Mouse (Mus musculus) c-Kit-positive CD71-positive TER-119-positive erythroid progenitor cells, embryonic 14.5 days (primary cell): ENCODE data around the gene Kank3.
"Not testable (repeated sequence)": the region's sequence is repeated elsewhere in the genome, so short reads cannot be mapped to it uniquely, and the experiment has no call there.

Experiments used
- DNase-seq: peaks from one replicate; pipeline ENCODE4 v3.0.0-alpha.2; 2013; ENCODE audit warnings: low spot score

Kank3 gene

DNA sequence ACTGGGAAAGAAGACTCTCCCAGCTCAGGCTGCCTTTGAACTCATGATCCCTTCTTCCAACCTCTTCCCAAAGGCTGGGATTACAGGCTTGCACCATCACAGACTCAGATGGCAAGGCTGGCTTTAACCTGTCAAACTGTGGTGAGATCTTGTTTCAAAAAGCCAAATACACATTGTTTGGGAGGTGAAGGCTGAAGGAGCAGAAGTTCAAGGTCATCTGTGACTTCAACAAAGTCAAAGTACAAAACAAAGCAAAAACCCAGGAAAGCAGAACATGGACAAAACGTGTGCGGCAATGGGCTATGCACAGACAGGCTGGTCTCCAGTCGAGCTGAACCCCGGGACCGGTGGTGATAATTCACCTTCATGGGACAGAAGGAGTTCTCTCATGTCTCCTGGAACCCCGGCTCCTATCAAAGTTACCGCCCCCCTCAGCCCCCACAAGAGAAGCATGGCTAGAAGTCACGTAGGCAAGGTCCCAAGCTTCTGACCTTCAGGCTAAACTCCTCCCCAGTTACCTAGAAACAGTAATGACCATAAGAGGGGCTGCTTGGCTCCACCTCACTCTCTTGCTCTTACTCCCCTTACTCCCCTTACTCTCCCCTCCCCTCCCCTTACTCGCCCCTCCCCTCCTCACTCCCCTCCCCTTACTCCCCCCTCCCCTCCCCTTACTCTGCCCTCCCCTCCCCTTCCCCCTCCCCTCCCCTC lies 3.0 kb upstream of the Kank3 start:
- DNase-seq: no peak

- no peak for DNase-seq
Measured at GRCm38 (mm10) chr17:33808192-33808591, 2.1 kb upstream of the Kank3 start.

GRCm38 (mm10) chr17:33811142-33811516 lies 810 bp downstream of the Kank3 start:
- DNase-seq: no peak

GRCm38 (mm10) chr17:33812475-33812874 lies 2.2 kb downstream of the Kank3 start:
- DNase-seq: no peak

DNA sequence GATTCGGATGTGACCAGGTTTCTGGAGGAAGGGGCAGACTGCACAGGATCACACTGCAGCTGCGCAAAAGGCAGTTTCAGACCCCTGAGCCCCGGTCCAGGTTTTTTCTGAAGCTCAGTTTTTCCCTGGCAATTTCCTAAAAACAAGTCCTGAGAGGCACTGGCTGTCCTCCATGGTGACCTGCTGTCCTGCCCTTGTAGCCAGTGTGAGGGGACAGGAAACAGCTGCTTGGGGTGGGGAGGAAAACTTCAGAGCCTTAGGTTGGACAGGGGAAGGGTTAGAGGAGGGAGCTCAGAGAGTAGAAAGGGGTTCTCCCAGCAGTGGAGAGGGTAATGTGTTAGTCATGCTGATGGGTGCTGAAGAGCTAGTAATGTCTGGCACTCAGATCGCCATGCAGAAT lies 2.7 kb downstream of the Kank3 start:
- no peak for DNase-seq

- DNase-seq: no peak
Measured at GRCm38 (mm10) chr17:33815399-33815798, 5.1 kb downstream of the Kank3 start.

DNA sequence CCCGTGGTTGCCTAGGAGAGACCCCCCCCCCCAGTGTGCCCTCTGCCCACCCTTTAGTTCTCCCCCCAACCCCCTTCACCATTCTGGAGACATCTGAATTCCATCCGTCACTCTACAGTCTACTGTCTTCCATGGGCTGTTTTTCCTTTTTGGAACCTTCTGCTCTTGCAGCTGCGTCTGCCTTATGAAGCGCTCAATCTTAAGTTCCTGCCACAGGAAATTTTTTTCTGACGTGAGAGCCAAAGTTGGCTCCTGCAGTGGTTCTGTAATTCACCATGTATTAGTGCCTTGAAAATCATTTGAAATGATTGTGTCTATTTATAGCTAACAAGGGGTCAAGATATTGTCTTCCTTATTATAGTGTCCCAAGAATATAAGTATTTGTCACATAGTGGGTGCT lies 6.3 kb downstream of the Kank3 start:
- no peak for DNase-seq

GRCm38 (mm10) chr17:33817184-33817968 lies 7.1 kb downstream of the Kank3 start:
- DNase-seq: peak; percentile 92

DNA sequence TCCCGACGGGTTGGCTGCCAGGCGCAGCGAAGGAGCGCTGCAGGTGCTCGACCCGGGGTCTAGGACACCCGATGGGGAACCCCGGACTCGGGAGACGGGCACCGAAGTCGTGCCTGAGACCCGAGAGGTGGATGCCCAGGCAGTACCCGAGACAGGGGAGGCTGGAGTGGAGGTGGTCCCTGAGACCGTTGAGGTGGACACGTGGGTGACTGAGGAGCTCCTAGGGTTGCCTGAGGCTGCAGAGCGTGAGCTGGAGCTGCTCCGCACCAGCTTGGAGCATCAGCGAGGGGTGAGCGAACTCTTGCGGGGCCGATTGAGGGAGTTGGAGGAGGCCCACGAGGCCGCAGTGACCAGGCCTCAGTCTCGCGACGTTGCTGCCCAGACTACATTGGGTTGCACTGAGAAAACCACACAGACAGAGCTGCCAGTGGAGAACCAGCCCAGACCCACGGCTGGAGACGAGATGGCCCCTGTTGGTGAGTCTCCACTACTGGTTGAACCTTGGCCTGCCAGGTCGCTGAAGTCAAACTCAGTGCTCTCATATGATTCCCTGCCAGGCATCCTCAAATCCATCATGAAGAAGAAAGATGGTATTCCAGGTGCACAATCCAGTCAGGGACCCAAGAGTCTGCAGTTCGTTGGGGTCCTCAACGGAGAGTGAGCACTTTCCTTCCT lies 7.8 kb downstream of the Kank3 start:
- DNase-seq: no peak

GRCm38 (mm10) chr17:33822436-33822959 lies 12.2 kb downstream of the Kank3 start:
- DNase-seq: no peak

DNA sequence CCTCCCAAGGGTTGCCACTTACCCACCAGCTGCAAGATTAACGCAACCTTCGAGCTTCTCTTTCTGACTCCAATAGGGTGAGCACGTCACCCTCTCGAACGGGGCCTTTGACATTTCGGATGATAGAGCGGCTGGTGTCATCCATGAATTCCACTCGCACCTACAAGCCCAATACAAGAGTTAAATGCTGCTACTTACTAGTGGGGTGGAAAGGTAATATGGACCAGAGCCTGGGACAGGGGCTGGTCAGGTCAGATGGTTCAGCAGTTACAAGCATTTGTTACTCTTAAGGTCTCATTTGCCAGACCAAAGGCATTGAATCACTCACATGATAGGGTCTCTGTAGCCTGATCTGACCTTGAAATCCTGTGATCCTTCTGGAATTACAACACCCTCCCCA lies 12.9 kb downstream of the Kank3 start:
- DNase-seq: not testable (repeated sequence)

- DNase-seq: peak; percentile 96
Measured at GRCm38 (mm10) chr17:33824084-33824996, 14.0 kb downstream of the Kank3 start, which contains the start of the genes Rps28 and Ndufa7. Gene Rps28 (minus strand): TSS chr17:33824562. Gene Ndufa7 (plus strand): TSS chr17:33824572.

- not testable (repeated sequence) for DNase-seq
Measured at GRCm38 (mm10) chr17:33824997-33825330, 14.6 kb downstream of the Kank3 start.

- DNase-seq: no peak
Measured at GRCm38 (mm10) chr17:33825462-33825861, 15.1 kb downstream of the Kank3 start.

GRCm38 (mm10) chr17:33826850-33827249 lies 16.5 kb downstream of the Kank3 start:
- peak; percentile 73 for DNase-seq

- no peak for DNase-seq
Measured at GRCm38 (mm10) chr17:33828892-33829291, 18.6 kb downstream of the Kank3 start.

DNA sequence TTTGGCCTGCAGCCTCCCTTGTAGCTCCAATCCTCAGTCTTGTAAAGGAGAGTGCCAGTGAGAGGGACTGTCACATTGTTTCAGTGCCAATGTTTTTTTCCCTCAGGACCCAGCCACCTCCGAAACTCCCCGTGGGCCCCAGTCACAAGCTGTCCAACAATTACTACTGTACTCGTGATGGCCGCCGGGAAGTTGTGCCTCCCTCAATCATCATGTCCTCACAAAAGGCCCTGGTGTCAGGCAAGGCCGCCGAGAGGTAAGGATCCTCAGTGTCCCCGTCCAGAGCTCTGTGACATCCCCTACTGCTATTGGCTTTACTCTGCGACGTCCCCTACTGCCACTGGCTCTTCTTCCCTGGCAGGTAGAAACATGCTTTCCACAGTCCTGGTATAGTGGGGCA lies 19.2 kb downstream of the Kank3 start:
- no peak for DNase-seq

- peak; percentile 87 for DNase-seq
Measured at GRCm38 (mm10) chr17:33842966-33843795, 32.9 kb downstream of the Kank3 start, which contains the start of gene Cd320. Gene Cd320 (plus strand): TSS chr17:33843091.

GRCm38 (mm10) chr17:33844196-33844595 lies 33.9 kb downstream of the Kank3 start:
- no peak for DNase-seq

GRCm38 (mm10) chr17:33848139-33848538 lies 37.8 kb downstream of the Kank3 start:
- no peak for DNase-seq

- no peak for DNase-seq
Measured at GRCm38 (mm10) chr17:33851331-33851730, 41.0 kb downstream of the Kank3 start.
